In genomic region chr11:97775808-97776496, GRCm38 (mm10) we compare ENCODE assay signal across 21 mouse cellular contexts. TPM values are rescaled to one million over a fixed set of nuclear protein-coding genes. Genes with fewer than 3 reads are reported as not detected.
DNase-seq lines count a peak whose midpoint lies in the region; ATAC-seq and TF ChIP-seq lines count a peak whose summit lies in the region.
"Had no signal": no experiment of that assay in that cellular context is flagged by ENCODE, and none has a peak within 500 bp of the region (broad histone marks: within the 10 kb centered on the region; RNA-seq: fewer than 3 reads in every experiment).

Gene 1700001P01Rik, minus strand, starts transcription at chr11:97775918.

- TF ChIP-seq POLR2A in CH12.LX (IDR thresholded peaks at IDR 0.05; ENCODE audit: low read depth, low read length) = peak; percentile 27; the same call in 1 of the 2 replicates
- TF ChIP-seq POLR2A in MEL (IDR thresholded peaks at IDR 0.05; ENCODE audit: control insufficient read depth in 1 of 2, insufficient read depth in 1 of 2, low read depth in 1 of 2, low read length in 2 of 2, poor library complexity in 1 of 2) = peak in 1 of 2 experiments; percentile 27; a peak in 1 of 4 replicates

- peaks cover 3% of the 10 kb centered on the region; the same call in 1 of the 2 replicates for H3K4me1 ChIP-seq in hindbrain, embryonic 11.5 days (replicated peaks; ENCODE audit: control insufficient read depth, insufficient read depth, low read length)
- H3K4me1 ChIP-seq in hindbrain, embryonic 16.5 days (ENCODE audit: control insufficient read depth, insufficient read depth, low read depth, low read length) = peaks cover 10% of the 10 kb centered on the region
- H3K4me1 ChIP-seq in CH12.LX (ENCODE audit: control insufficient read depth in 1 of 2, insufficient read depth in 2 of 2) (peaks cover 8 to 41% of the 10 kb centered on the region in 2 experiments), MEL (ENCODE audit: control insufficient read depth in 1 of 2, insufficient read depth in 2 of 2, low read length in 2 of 2) (peaks cover 0 to 10% of the 10 kb centered on the region in 2 experiments; a peak in 2 of 4 replicates)
- peaks cover 34% of the 10 kb centered on the region for H3K4me1 ChIP-seq in liver, embryonic 12.5 days

- peaks cover 26% of the 10 kb centered on the region for H3K79me2 ChIP-seq in CH12.LX (replicated peaks; ENCODE audit: control insufficient read depth, extremely low read depth, insufficient read depth, poor library complexity, severe bottlenecking)
- peaks cover 22% of the 10 kb centered on the region for H3K79me2 ChIP-seq in MEL (ENCODE audit: control insufficient read depth, insufficient read depth, low read length, poor library complexity)

- dilution Hi-C loops in CH12.LX (cut with MboI; ENCODE audit: extremely low pct_ligation_motif_present, extremely low pct_unique_long_range_greater_than_20kb, low sequenced_read_pairs) = no loop called here

- H3K36me3 ChIP-seq in hindbrain, embryonic 11.5 days (ENCODE audit: control insufficient read depth, insufficient read depth, low read length) = peaks cover 16% of the 10 kb centered on the region; the same call in 1 of the 2 replicates
- peaks cover 31% of the 10 kb centered on the region for H3K36me3 ChIP-seq in hindbrain, embryonic 16.5 days (ENCODE audit: control insufficient read depth, insufficient read depth, low read length)
- H3K36me3 ChIP-seq in CH12.LX (replicated peaks in 1 of 2; ENCODE audit: control insufficient read depth in 1 of 2, insufficient read depth in 1 of 2, low read length in 1 of 2) = peaks cover 54 to 65% of the 10 kb centered on the region in 2 experiments
- peaks cover 27 to 32% of the 10 kb centered on the region in 2 experiments for H3K36me3 ChIP-seq in MEL (ENCODE audit: control insufficient read depth in 1 of 2, insufficient read depth in 2 of 2, low read length in 2 of 2)
- peaks cover 58% of the 10 kb centered on the region for H3K36me3 ChIP-seq in liver, embryonic 12.5 days

- WGBS in hindbrain, embryonic 11.5 days = 38% methylated on average over 17 of the region's 17 CpGs
- WGBS in hindbrain, embryonic 16.5 days = 39% methylated on average over 17 of the region's 17 CpGs
- 41% methylated on average over 17 of the region's 17 CpGs for WGBS in liver, embryonic 12.5 days (ENCODE audit: insufficient replicate concordance)

- H3K9ac ChIP-seq in hindbrain, embryonic 11.5 days (ENCODE audit: low read depth, low read length) = no peak within 1 kb of the TSS
- no peak within 1 kb of the TSS for H3K9ac ChIP-seq in hindbrain, embryonic 16.5 days (ENCODE audit: low read depth, low read length)
- no peak within 1 kb of the TSS for H3K9ac ChIP-seq in CH12.LX (ENCODE audit: insufficient read depth, low read depth)
- H3K9ac ChIP-seq in MEL (ENCODE audit: control insufficient read depth, low read depth, low read length, poor library complexity, severe bottlenecking) = no peak within 1 kb of the TSS
- no peak within 1 kb of the TSS for H3K9ac ChIP-seq in liver, embryonic 12.5 days
- H3K9ac ChIP-seq: heart, embryonic 15.5 days; liver, embryonic 15.5 days; midbrain, embryonic 15.5 days had no signal

- in situ Hi-C loops in CH12.LX (cut with MboI; ENCODE audit: low pct_ligation_motif_present, low pct_unique_long_range_greater_than_20kb, low sequenced_read_pairs) = no loop called here

- TF ChIP-seq RAD21 in CH12.LX (IDR thresholded peaks at IDR 0.05; ENCODE audit: low read depth, low read length) (no peak), MEL (IDR thresholded peaks at IDR 0.05; ENCODE audit: low read depth, low read length) (no peak)

- no peak for TF ChIP-seq CTCF in CH12.LX (conservative IDR thresholded peaks at IDR 0.05 in 1 of 2, IDR thresholded peaks at IDR 0.05 in 1 of 2; ENCODE audit: low read depth in 2 of 2, low read length in 2 of 2)
- TF ChIP-seq CTCF in MEL (IDR thresholded peaks at IDR 0.05 in 2 of 3, conservative IDR thresholded peaks at IDR 0.05 in 1 of 3; ENCODE audit: control insufficient read depth in 1 of 3, insufficient read depth in 1 of 3, low read depth in 2 of 3, low read length in 3 of 3, poor library complexity in 1 of 3, severe bottlenecking in 1 of 3) = no peak

- H3K4me3 ChIP-seq in hindbrain, embryonic 11.5 days (ENCODE audit: low read depth, low read length) = no peak within 1 kb of the TSS
- H3K4me3 ChIP-seq in hindbrain, embryonic 16.5 days (ENCODE audit: low read length) = no peak within 1 kb of the TSS
- H3K4me3 ChIP-seq in CH12.LX (replicated peaks in 1 of 3; ENCODE audit: low read depth in 2 of 3, low read length in 2 of 3, poor library complexity in 1 of 3) (no peak within 1 kb of the TSS), MEL (ENCODE audit: control insufficient read depth in 1 of 2, insufficient read depth in 1 of 2, low read depth in 2 of 2, low read length in 2 of 2) (no peak within 1 kb of the TSS)
- H3K4me3 ChIP-seq in liver, embryonic 12.5 days = no peak within 1 kb of the TSS
- H3K4me3 ChIP-seq: heart, embryonic 15.5 days; liver, embryonic 15.5 days; midbrain, embryonic 15.5 days had no signal

- H3K27ac ChIP-seq in hindbrain, embryonic 11.5 days (ENCODE audit: low read depth, low read length) = no peak within 1 kb of the TSS
- no peak within 1 kb of the TSS for H3K27ac ChIP-seq in hindbrain, embryonic 16.5 days (ENCODE audit: low read depth, low read length)
- H3K27ac ChIP-seq in CH12.LX (ENCODE audit: insufficient read depth, low read depth) (no peak within 1 kb of the TSS), MEL (ENCODE audit: control insufficient read depth, low read depth, low read length) (peak within 1 kb of the TSS; percentile 1)
- peak within 1 kb of the TSS; percentile 55 for H3K27ac ChIP-seq in liver, embryonic 12.5 days
- H3K27ac ChIP-seq: heart, embryonic 15.5 days; hindbrain, postnatal 0 days; liver, embryonic 15.5 days; midbrain, embryonic 15.5 days had no signal

- H3K4me2 ChIP-seq in hindbrain, embryonic 11.5 days (replicated peaks; ENCODE audit: low read depth, low read length) = no peak within 1 kb of the TSS
- no peak within 1 kb of the TSS for H3K4me2 ChIP-seq in hindbrain, embryonic 16.5 days (ENCODE audit: low read length)
- no peak within 1 kb of the TSS for H3K4me2 ChIP-seq in CH12.LX (ENCODE audit: insufficient read depth, low read depth, poor library complexity, severe bottlenecking)
- H3K4me2 ChIP-seq in liver, embryonic 12.5 days = no peak within 1 kb of the TSS
- H3K4me2 ChIP-seq: heart, embryonic 15.5 days; liver, embryonic 15.5 days; midbrain, embryonic 15.5 days had no signal

- no peaks in the 10 kb centered on the region for H3K27me3 ChIP-seq in hindbrain, embryonic 11.5 days (ENCODE audit: control insufficient read depth, insufficient read depth, low read length)
- H3K27me3 ChIP-seq in hindbrain, embryonic 16.5 days (replicated peaks; ENCODE audit: control insufficient read depth, insufficient read depth, low read length) = no peaks in the 10 kb centered on the region
- H3K27me3 ChIP-seq in CH12.LX (replicated peaks) (no peaks in the 10 kb centered on the region), MEL (ENCODE audit: control insufficient read depth in 1 of 2, insufficient read depth in 2 of 2, low read length in 2 of 2) (no peaks in the 10 kb centered on the region)
- H3K27me3 ChIP-seq in liver, embryonic 12.5 days (replicated peaks) = no peaks in the 10 kb centered on the region
- H3K27me3 ChIP-seq: heart, embryonic 15.5 days; liver, embryonic 15.5 days; midbrain, embryonic 15.5 days; Patski had no signal

- peak; percentile 13 for DNase-seq in hindbrain, embryonic 11.5 days (ENCODE audit: low spot score)
- DNase-seq in CH12.LX (ENCODE audit: extremely low read depth) (peak; percentile 48), MEL (ENCODE audit: low read depth, low spot score) (peak; percentile 78)
- no peak for DNase-seq in spleen, adult 18-20 months
- DNase-seq in adrenal gland, adult 2 months = no peak
- no peak for DNase-seq in right cerebral cortex, postnatal 14 days
- DNase-seq: cerebellum, adult 9-10 months; heart, adult 11 months; kidney, adult 18-20 months; kidney, postnatal 25 days; layer of hippocampus, adult 9-11 months; lung, postnatal 36 days had no signal

- TF ChIP-seq EP300 in CH12.LX (IDR thresholded peaks at IDR 0.05; ENCODE audit: low read length) (no peak), MEL (IDR thresholded peaks at IDR 0.05; ENCODE audit: low read depth in 1 of 2, low read length in 2 of 2) (no peak)

- ATAC-seq in hindbrain, embryonic 11.5 days (ENCODE audit: low FRiP score) = no peak
- no peak for ATAC-seq in hindbrain, embryonic 16.5 days
- ATAC-seq in liver, embryonic 12.5 days = no peak
- ATAC-seq: midbrain, embryonic 15.5 days; Patski had no signal

- no peaks in the 10 kb centered on the region for H3K9me3 ChIP-seq in hindbrain, embryonic 11.5 days (ENCODE audit: control insufficient read depth, low read length)
- H3K9me3 ChIP-seq in hindbrain, embryonic 16.5 days (ENCODE audit: control insufficient read depth, low read length) = no peaks in the 10 kb centered on the region
- H3K9me3 ChIP-seq in CH12.LX (replicated peaks; ENCODE audit: low read length) (no peaks in the 10 kb centered on the region), MEL (replicated peaks; ENCODE audit: insufficient read depth, low read length) (no peaks in the 10 kb centered on the region)
- no peaks in the 10 kb centered on the region for H3K9me3 ChIP-seq in liver, embryonic 12.5 days (replicated peaks)
- H3K9me3 ChIP-seq: heart, embryonic 15.5 days; liver, embryonic 15.5 days; midbrain, embryonic 15.5 days had no signal

TF ChIP-seq in CH12.LX, 34 proteins besides CTCF, POLR2A, EP300 and RAD21 (continues in another document):
- TF ChIP-seq ZMIZ1 (IDR thresholded peaks at IDR 0.05; ENCODE audit: low read depth, low read length) (0 out of 2 replicates have a peak, but pooled peaks have one; percentile 56), ZC3H11A (IDR thresholded peaks at IDR 0.05; ENCODE audit: low read depth, low read length) (no peak), IRF4 (IDR thresholded peaks at IDR 0.05; ENCODE audit: low read depth, low read length) (no peak)

TF ChIP-seq in MEL, 35 proteins besides CTCF, POLR2A, EP300 and RAD21 (continues in another document):
- peak; percentile 82 for TF ChIP-seq ZMIZ1 (IDR thresholded peaks at IDR 0.05; ENCODE audit: low read depth, low read length)
- no peak for TF ChIP-seq NRF1 (IDR thresholded peaks at IDR 0.05; ENCODE audit: insufficient read depth, low read depth, low read length, poor library complexity, severe bottlenecking)
- no peak for TF ChIP-seq SIN3A (IDR thresholded peaks at IDR 0.05; ENCODE audit: low read length)

RNA-seq across cellular contexts. Expression of gene 1700001P01Rik, which starts in this region (rescaled TPM):
- polyA plus RNA-seq in hindbrain, embryonic 11.5 days (2014; fragmentation: Nextera tagmentation; extraction: Ambion mirVana) = 0.39 and 0.60 TPM in 2 replicates
- polyA plus RNA-seq in hindbrain, embryonic 16.5 days (2015; fragmentation: Nextera tagmentation; extraction: Ambion mirVana) = 0.44 and 0.91 TPM in 2 replicates
- 0.47 and 0.50 TPM in 2 replicates for total RNA-seq in CH12.LX (2012; rRNA removed)
- not detected in 2 replicates for total RNA-seq in CH12.LX (2014; rRNA removed)
- 0.41 TPM in 1 of 2 replicates, not detected in the other for polyA plus RNA-seq in CH12.LX (2012; ENCODE audit: insufficient read length, low read depth)
- total RNA-seq in MEL (2012; rRNA removed) = 0.69 TPM in 2 replicates
- polyA plus RNA-seq in MEL (2012; ENCODE audit: insufficient read depth in 1 of 2, insufficient read length in 2 of 2, low read depth in 1 of 2, low replicate concordance in 2 of 2, missing spikeins in 1 of 2) = under 1 TPM in 1 of 2 experiments, not detected in 1; 0.43 TPM
- not detected in 2 replicates for polyA plus RNA-seq in liver, embryonic 12.5 days (2016; fragmentation: Nextera tagmentation; extraction: Ambion mirVana)
- total RNA-seq in adrenal gland, adult 2 months (2021) = under 1 TPM in 1 of 2 experiments, not detected in 1; 0.49 TPM
- polyA plus RNA-seq in adrenal gland, adult 2 months (2012; rRNA removed) = not detected in 2 replicates
- total RNA-seq: adrenal gland, adult 18-20 months; hindbrain, postnatal 0 days had no signal
- polyA plus RNA-seq: hindbrain, postnatal 0 days; liver, embryonic 15.5 days; neural tube, embryonic 11.5 days had no signal

Comparison
In these comparisons a context has a peak if more than half of its experiments do, and no peak if none do; other contexts are left out.
1. Peak in DNase-seq in hindbrain, embryonic 11.5 days; RNA of the gene not detected or under 1 TPM.
2. Peak in DNase-seq in CH12.LX; RNA of the gene not detected or under 1 TPM.
3. Peak in DNase-seq and H3K27ac ChIP-seq in MEL; RNA of the gene not detected or under 1 TPM.